Mouse (Mus musculus) testis, adult 2 months (tissue): ENCODE measurements around the gene Srxn1.

Experiments
- CTCF ChIP-seq: fragments of 200-500 bp; IDR thresholded peaks from 2 replicates; pipeline ENCODE4 v1.5.1; 2012; ENCODE audit warnings: low read depth, mild to moderate bottlenecking, inconsistent platforms, low read length, moderate library complexity; ENCODE audit not compliant: control insufficient read depth, insufficient read depth, insufficient replicate concordance
- POLR2A ChIP-seq: fragments of 200-500 bp; IDR thresholded peaks from 2 replicates; pipeline ENCODE4 v1.6.1; 2012; ENCODE audit warnings: low read depth, mild to moderate bottlenecking, inconsistent platforms, low read length, moderate library complexity; ENCODE audit not compliant: control insufficient read depth

- TF ChIP-seq POLR2A (no peak), CTCF (no peak)
Observed at GRCm38 (mm10) chr2:152155414-152156208, 50.3 kb downstream of the Srxn1 start.
